Mouse (Mus musculus) stomach, postnatal 0 days (tissue): ENCODE results near the gene Tnip1.

Source experiments
- CTCF ChIP-seq: IDR thresholded peaks from 2 replicates; pipeline ENCODE4 v1.5.1; 2016; ENCODE audit warnings: antibody characterized with exemption, low read depth, mild to moderate bottlenecking, moderate library complexity
- EP300 ChIP-seq: optimal IDR thresholded peaks from 2 replicates; pipeline ENCODE3; 2016; ENCODE audit warnings: antibody characterized with exemption

- no peak for TF ChIP-seq CTCF
- TF ChIP-seq EP300, result peak; percentile 23
Observed at GRCm38 (mm10) chr11:54958571-54959073, 4.1 kb downstream of the Tnip1 start.
